Mouse (Mus musculus): ENCODE results near the gene Ctrc. TPM values are rescaled to one million over a fixed set of nuclear protein-coding genes. Genes with fewer than 3 reads are reported as not detected.

Gene Ctrc
- polyA plus RNA-seq, 1 experiment = 13.9 TPM

DNA sequence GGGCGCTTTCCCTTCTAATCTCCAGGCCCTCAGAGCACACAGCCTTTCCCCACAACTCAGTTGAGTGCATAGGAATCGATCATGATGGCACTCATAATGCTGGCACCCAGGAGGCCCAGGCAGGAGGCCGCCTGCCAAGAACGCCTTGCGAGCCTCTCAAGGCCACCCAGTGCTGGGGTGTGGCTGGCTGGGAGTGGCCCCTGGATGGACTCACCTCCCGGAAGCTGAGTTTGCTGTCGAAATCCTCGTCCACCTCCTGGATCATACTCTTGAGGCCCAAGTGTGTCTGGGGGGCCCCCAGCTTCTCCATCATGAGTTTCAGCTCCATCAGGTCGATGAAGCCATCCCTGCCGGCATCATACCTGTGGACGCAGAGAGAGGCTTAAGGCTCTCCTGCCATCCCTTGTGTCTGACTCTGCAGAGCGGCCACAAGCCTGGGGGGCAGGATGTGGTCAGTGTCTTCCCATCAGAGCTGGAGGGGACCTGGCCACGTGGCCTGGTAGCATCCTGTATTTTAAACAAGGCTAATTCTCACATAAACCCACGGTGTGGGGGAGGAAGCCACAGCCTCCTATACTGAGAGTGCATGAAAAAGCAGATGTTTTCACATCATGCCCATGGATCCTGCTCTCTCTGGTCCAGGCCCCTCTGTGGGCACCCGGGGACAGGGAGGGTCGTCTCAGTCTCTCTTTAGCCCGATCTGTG lies 15.6 kb upstream of the Ctrc start:
- TF ChIP-seq CTCF (IDR thresholded peaks at IDR 0.05; ENCODE audit: extremely low read depth, insufficient read length, insufficient replicate concordance, low read depth, low read length) (no peak), POLR2A (IDR thresholded peaks at IDR 0.05; ENCODE audit: low read depth, low read length) (no peak)
- H3K4me1 ChIP-seq (ENCODE audit: control insufficient read depth, insufficient read depth, insufficient read length, low read length) = peaks cover 60% of the 10 kb centered on the region
- H3K36me3 ChIP-seq (ENCODE audit: control insufficient read depth, insufficient read depth, low read length) = peaks cover 53% of the 10 kb centered on the region
- 57% methylated on average over 17 of the region's 17 CpGs for WGBS
- H3K27me3 ChIP-seq (ENCODE audit: control insufficient read depth, insufficient read depth, low read length) = no peaks in the 10 kb centered on the region
- peak overlapping the region; percentile 30 for H3K4me3 ChIP-seq (ENCODE audit: low read depth, low read length)
- peak overlapping the region; percentile 99 for H3K27ac ChIP-seq (ENCODE audit: insufficient read depth, low read depth, low read length)

- peak overlapping the region; percentile 99 for H3K27ac ChIP-seq (ENCODE audit: insufficient read depth, low read depth, low read length)
- H3K36me3 ChIP-seq (ENCODE audit: control insufficient read depth, insufficient read depth, low read length) = peaks cover 50% of the 10 kb centered on the region
- 30% methylated on average over 19 of the region's 19 CpGs for WGBS
Observed at GRCm38 (mm10) chr4:141860246-141860841, 14.2 kb upstream of the Ctrc start.

DNA sequence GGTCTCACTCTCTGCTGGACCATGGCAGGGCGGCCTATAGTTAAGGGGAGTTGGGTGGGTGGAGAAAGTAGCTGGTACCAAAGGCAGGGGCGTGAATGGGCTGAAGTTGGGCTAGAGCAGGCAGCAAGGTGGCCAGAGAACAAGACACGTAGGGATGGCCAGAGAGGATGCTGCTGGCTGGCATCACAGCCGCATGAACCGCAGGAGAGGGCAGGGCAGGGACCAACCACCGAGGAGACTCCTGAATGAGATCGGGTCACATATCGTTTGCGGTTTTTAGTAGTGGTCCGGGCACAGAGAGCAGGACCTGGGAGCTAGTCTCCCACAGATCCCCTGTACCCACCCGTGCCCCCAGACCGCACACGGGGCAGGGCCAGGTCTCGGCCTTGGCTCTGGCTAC lies 13.2 kb upstream of the Ctrc start:
- H3K27ac ChIP-seq (ENCODE audit: insufficient read depth, low read depth, low read length) = no peak overlapping the region
- TF ChIP-seq POLR2A (IDR thresholded peaks at IDR 0.05; ENCODE audit: low read depth, low read length) (no peak), CTCF (IDR thresholded peaks at IDR 0.05; ENCODE audit: extremely low read depth, insufficient read length, insufficient replicate concordance, low read depth, low read length) (no peak)
- no peak overlapping the region for H3K4me3 ChIP-seq (ENCODE audit: low read depth, low read length)
- peaks cover 45% of the 10 kb centered on the region for H3K36me3 ChIP-seq (ENCODE audit: control insufficient read depth, insufficient read depth, low read length)
- WGBS = 96% methylated on average over 14 of the region's 14 CpGs
- peaks cover 44% of the 10 kb centered on the region for H3K4me1 ChIP-seq (ENCODE audit: control insufficient read depth, insufficient read depth, insufficient read length, low read length)
- H3K27me3 ChIP-seq (ENCODE audit: control insufficient read depth, insufficient read depth, low read length) = no peaks in the 10 kb centered on the region

More at GRCm38 (mm10) chr4:141860246-141860841, 14.2 kb upstream of the Ctrc start:
- peaks cover 50% of the 10 kb centered on the region for H3K4me1 ChIP-seq (ENCODE audit: control insufficient read depth, insufficient read depth, insufficient read length, low read length)
- no peaks in the 10 kb centered on the region for H3K27me3 ChIP-seq (ENCODE audit: control insufficient read depth, insufficient read depth, low read length)
- no peak for TF ChIP-seq CTCF (IDR thresholded peaks at IDR 0.05; ENCODE audit: extremely low read depth, insufficient read length, insufficient replicate concordance, low read depth, low read length)
- TF ChIP-seq POLR2A (IDR thresholded peaks at IDR 0.05; ENCODE audit: low read depth, low read length) = no peak
- H3K4me3 ChIP-seq (ENCODE audit: low read depth, low read length) = peak overlapping the region; percentile 5

DNA sequence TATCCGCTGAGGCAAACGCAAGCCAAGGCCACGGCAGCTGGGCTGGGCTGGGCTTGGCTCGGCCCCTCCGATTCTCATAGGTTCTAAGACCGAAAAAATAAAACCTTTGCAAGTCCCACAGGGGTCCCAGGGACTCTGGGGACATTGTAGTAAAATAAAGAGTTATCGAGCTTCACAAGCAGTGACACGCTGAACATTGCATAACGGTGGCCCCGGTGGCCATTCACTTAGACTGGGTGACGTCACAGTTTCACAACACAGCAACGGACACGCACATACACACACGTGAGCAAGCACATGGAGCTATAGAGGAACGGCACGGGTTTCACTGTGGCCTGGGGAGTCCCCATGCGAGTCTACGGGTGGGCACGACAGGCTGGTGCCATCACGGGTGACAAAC lies 12.3 kb upstream of the Ctrc start:
- no peak overlapping the region for H3K27ac ChIP-seq (ENCODE audit: insufficient read depth, low read depth, low read length)
- 81% methylated on average over 20 of the region's 20 CpGs for whole genome bisulfite sequencing

GRCm38 (mm10) chr4:141857422-141857930 lies 11.3 kb upstream of the Ctrc start:
- Histone ChIP-seq H3K27ac (ENCODE audit: insufficient read depth, low read depth, low read length) (peak overlapping the region; percentile 35; the same call in 1 of the 2 replicates), H3K4me1 (ENCODE audit: control insufficient read depth, insufficient read depth, insufficient read length, low read length) (peaks cover 25% of the 10 kb centered on the region)
- 9% methylated on average over 10 of the region's 10 CpGs for WGBS

More for the DNA sequence above, 12.3 kb upstream of the Ctrc start:
- TF ChIP-seq POLR2A (IDR thresholded peaks at IDR 0.05; ENCODE audit: low read depth, low read length) = no peak
- TF ChIP-seq CTCF (IDR thresholded peaks at IDR 0.05; ENCODE audit: extremely low read depth, insufficient read length, insufficient replicate concordance, low read depth, low read length) = no peak
- peaks cover 35% of the 10 kb centered on the region for H3K4me1 ChIP-seq (ENCODE audit: control insufficient read depth, insufficient read depth, insufficient read length, low read length)
- no peaks in the 10 kb centered on the region for H3K27me3 ChIP-seq (ENCODE audit: control insufficient read depth, insufficient read depth, low read length)
- peaks cover 39% of the 10 kb centered on the region for H3K36me3 ChIP-seq (ENCODE audit: control insufficient read depth, insufficient read depth, low read length)
- no peak overlapping the region for H3K4me3 ChIP-seq (ENCODE audit: low read depth, low read length)

GRCm38 (mm10) chr4:141853437-141853836 lies 7.3 kb upstream of the Ctrc start:
- no peaks in the 10 kb centered on the region for H3K27me3 ChIP-seq (ENCODE audit: control insufficient read depth, insufficient read depth, low read length)
- peaks cover 2% of the 10 kb centered on the region; the same call in 1 of the 2 replicates for H3K4me1 ChIP-seq (ENCODE audit: control insufficient read depth, insufficient read depth, insufficient read length, low read length)
- 68% methylated on average over 9 of the region's 9 CpGs for WGBS
- TF ChIP-seq POLR2A (IDR thresholded peaks at IDR 0.05; ENCODE audit: low read depth, low read length) (no peak), CTCF (IDR thresholded peaks at IDR 0.05; ENCODE audit: extremely low read depth, insufficient read length, insufficient replicate concordance, low read depth, low read length) (peak; percentile 65; the same call in 1 of the 2 replicates)
- peaks cover 8% of the 10 kb centered on the region; the same call in 1 of the 2 replicates for H3K36me3 ChIP-seq (ENCODE audit: control insufficient read depth, insufficient read depth, low read length)
- H3K27ac ChIP-seq (ENCODE audit: insufficient read depth, low read depth, low read length) = no peak overlapping the region
- H3K4me3 ChIP-seq (ENCODE audit: low read depth, low read length) = no peak overlapping the region

More at GRCm38 (mm10) chr4:141857422-141857930, 11.3 kb upstream of the Ctrc start:
- no peaks in the 10 kb centered on the region for H3K27me3 ChIP-seq (ENCODE audit: control insufficient read depth, insufficient read depth, low read length)
- H3K36me3 ChIP-seq (ENCODE audit: control insufficient read depth, insufficient read depth, low read length) = peaks cover 38% of the 10 kb centered on the region
- H3K4me3 ChIP-seq (ENCODE audit: low read depth, low read length) = no peak overlapping the region
- peak; percentile 18; the same call in 1 of the 2 replicates for TF ChIP-seq POLR2A (IDR thresholded peaks at IDR 0.05; ENCODE audit: low read depth, low read length)
- peak; percentile 98 for TF ChIP-seq CTCF (IDR thresholded peaks at IDR 0.05; ENCODE audit: extremely low read depth, insufficient read length, insufficient replicate concordance, low read depth, low read length)

All from small intestine, adult 2 months (tissue).